Mouse (Mus musculus) spleen, adult 2 months (tissue): ENCODE measurements around the gene Caps2.

Experiments
- CTCF ChIP-seq: fragments of 200-500 bp; IDR thresholded peaks from 2 replicates; pipeline ENCODE4 v1.5.1; 2011; ENCODE audit warnings: mild to moderate bottlenecking, inconsistent platforms; ENCODE audit not compliant: insufficient read depth, insufficient read length, insufficient replicate concordance; ENCODE audit errors: extremely low read depth
- POLR2A ChIP-seq: fragments of 200-500 bp; IDR thresholded peaks from 2 replicates; pipeline ENCODE4 v1.6.1; 2011; ENCODE audit warnings: low read depth, low read length, inconsistent platforms

DNA sequence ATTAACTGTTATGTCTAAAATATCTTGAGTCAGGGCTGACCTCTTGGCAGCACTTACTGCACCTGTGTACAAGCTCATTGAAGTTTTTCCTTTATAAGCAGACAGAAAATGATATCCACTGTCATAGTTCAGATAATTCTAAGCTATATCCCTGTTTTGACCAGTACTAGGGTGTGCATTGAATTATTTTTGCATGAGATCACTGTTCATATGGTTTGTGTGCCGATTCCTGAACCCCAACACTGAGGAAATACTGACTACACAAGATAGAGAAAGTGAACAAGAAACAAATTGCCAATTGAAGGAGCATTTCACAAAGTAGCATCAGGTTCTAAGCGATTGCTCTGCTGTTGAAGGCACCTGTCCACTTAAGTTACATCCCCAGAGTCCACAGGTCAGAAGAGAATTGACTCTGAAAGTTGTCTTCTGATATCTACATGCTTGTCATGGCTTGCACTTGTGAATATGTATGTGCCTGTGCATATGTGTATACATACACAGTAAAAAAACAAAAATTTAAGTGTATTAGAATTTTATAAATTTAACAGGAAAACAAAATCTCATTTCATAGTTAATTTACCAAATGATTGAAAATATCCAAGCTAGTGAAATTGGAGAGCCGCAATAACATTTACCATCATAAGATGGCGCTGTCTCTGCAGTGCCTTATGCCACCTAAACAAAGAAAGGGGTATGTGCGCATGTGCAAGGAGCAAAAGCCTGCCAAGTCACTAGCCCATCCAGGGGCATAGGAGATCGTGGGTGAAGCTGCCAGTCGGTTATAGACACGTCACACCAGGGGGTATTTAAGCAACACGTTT, 25.2 kb upstream of the Caps2 start:
- no peak for TF ChIP-seq CTCF
- no peak for TF ChIP-seq POLR2A
